Mouse (Mus musculus) liver, adult 2 months (tissue): ENCODE data around the gene Arhgap5. TPM values are rescaled to one million over a fixed set of nuclear protein-coding genes. Genes with fewer than 3 reads are reported as not detected.

Experiments used
- DNase-seq: peaks from one replicate; pipeline ENCODE4 v3.0.0-alpha.2; 2011; ENCODE audit warnings: low read depth, low spot score; ENCODE audit errors: extremely low read depth
- H3K27ac ChIP-seq: fragments of 200-500 bp; replicated peaks from 2 replicates; pipeline ENCODE4 v1.5.1; 2012; ENCODE audit warnings: low read depth, mild to moderate bottlenecking, control low read depth, inconsistent platforms, low read length; ENCODE audit not compliant: insufficient read depth
- H3K27me3 ChIP-seq: fragments of 200-500 bp; 2 replicates; pipeline ENCODE4 v1.6.1; 2012; ENCODE audit warnings: mild to moderate bottlenecking, moderate library complexity, low read length, inconsistent platforms; ENCODE audit not compliant: control insufficient read depth, insufficient read depth
- H3K36me3 ChIP-seq: fragments of 200-500 bp; 2 replicates; pipeline ENCODE4 v1.6.1; 2012; ENCODE audit warnings: low read length, inconsistent platforms; ENCODE audit not compliant: control insufficient read depth, insufficient read depth
- H3K4me1 ChIP-seq: fragments of 200-500 bp; 2 replicates; pipeline ENCODE4 v1.6.1; 2011; ENCODE audit warnings: low read length; ENCODE audit not compliant: control insufficient read depth, insufficient read depth
- H3K4me3 ChIP-seq: fragments of 200-500 bp; 2 replicates; pipeline ENCODE4 v1.5.1; 2011; ENCODE audit warnings: low read depth, mild to moderate bottlenecking, control low read depth, low read length, moderate library complexity; ENCODE audit not compliant: insufficient read depth
- H3K79me2 ChIP-seq: fragments of 200-500 bp; 2 replicates; pipeline ENCODE4 v1.6.1; 2012; ENCODE audit warnings: inconsistent platforms, mild to moderate bottlenecking, low read length, moderate library complexity; ENCODE audit not compliant: control insufficient read depth, insufficient read depth
- H3K9ac ChIP-seq: fragments of 200-500 bp; 2 replicates; pipeline ENCODE4 v1.6.1; 2012; ENCODE audit warnings: low read depth, mild to moderate bottlenecking, control low read depth, inconsistent platforms, low read length
- CTCF ChIP-seq: fragments of 200-500 bp; IDR thresholded peaks from 2 replicates; pipeline ENCODE4 v1.5.1; 2011; ENCODE audit warnings: low read depth, low read length, control low read depth
- POLR2A ChIP-seq: fragments of 200-500 bp; IDR thresholded peaks from 2 replicates; pipeline ENCODE4 v1.6.1; 2011; ENCODE audit warnings: low read length, control low read depth; ENCODE audit not compliant: insufficient read depth; ENCODE audit errors: extremely low read depth
- WGBS: fragments of 180-500 bp; shearing (Covaris S2); methylation state at CpG from one replicate; pipeline ENCODE4 v1.1.7; 2018; 5-methylcytosine and 5-hydroxymethylcytosine counted together
- polyA plus RNA-seq: library from polyadenylated mRNA; depleted of rRNA; stranded (reverse); fragments of >200 nt; gene quantifications from 2 replicates; pipeline ENCODE4 v1.2.3, GENCODE M21; 2012
- total RNA-seq: library from RNA; depleted of rRNA; stranded (reverse); fragments of >200 nt; gene quantifications from 2 replicates; pipeline ENCODE4 v1.2.3, GENCODE M21; 2014

Arhgap5 gene
- total and polyA plus RNA-seq, 2 experiments: 3.5 to 92.7 TPM

GRCm38 (mm10) chr12:52504331-52505181, 784 bp downstream of the Arhgap5 start:
- under 1% methylated on average over 68 of the region's 78 CpGs for WGBS

DNA sequence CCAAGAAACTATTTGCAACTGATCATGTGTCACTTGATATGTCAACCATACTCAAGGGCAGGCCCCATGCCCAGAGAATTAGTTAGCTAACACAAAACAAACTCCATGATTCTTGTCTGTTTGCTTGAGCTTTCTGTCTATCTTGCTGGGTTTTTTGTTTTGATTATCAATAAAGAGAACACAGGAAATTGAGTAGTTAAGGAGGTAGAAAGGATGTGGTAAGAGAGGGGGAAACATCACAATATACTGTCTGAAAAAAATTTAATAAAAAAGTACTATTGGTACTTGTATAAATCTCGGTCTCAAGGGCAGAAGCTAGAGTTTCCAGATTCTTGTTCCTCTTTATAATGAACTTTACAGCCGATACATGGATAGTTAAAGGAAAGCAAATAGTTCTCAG, 20.9 kb downstream of the Arhgap5 start:
- 52% methylated on average over 2 of the region's 2 CpGs for WGBS
- H3K9ac ChIP-seq: no peak overlapping the region
- H3K27me3 ChIP-seq: no peaks in the 10 kb centered on the region
- H3K27ac ChIP-seq: no peak overlapping the region
- TF ChIP-seq CTCF (no peak), POLR2A (no peak)
- peaks cover 5% of the 10 kb centered on the region; the same call in 1 of the 2 replicates for H3K4me1 ChIP-seq
- H3K79me2 ChIP-seq: peaks cover 9% of the 10 kb centered on the region
- DNase-seq: peak; percentile 49
- no peak overlapping the region for H3K4me3 ChIP-seq
- peaks cover 4% of the 10 kb centered on the region for H3K36me3 ChIP-seq

More at GRCm38 (mm10) chr12:52504331-52505181, 784 bp downstream of the Arhgap5 start:
- H3K36me3 ChIP-seq: no peaks in the 10 kb centered on the region; the same call in 1 of the 2 replicates
- peak; percentile 73 for DNase-seq
- peaks cover 11% of the 10 kb centered on the region; the same call in 1 of the 2 replicates for H3K79me2 ChIP-seq
- peak overlapping the region; percentile 81 for H3K27ac ChIP-seq
- H3K9ac ChIP-seq: peak overlapping the region; percentile 99
- TF ChIP-seq CTCF: no peak
- no peaks in the 10 kb centered on the region for H3K27me3 ChIP-seq
- H3K4me1 ChIP-seq: no peaks in the 10 kb centered on the region; the same call in 1 of the 2 replicates
- H3K4me3 ChIP-seq: peak overlapping the region; percentile 95

GRCm38 (mm10) chr12:52525486-52525885, 21.7 kb downstream of the Arhgap5 start:
- Histone ChIP-seq H3K27ac (no peak overlapping the region), H3K27me3 (no peaks in the 10 kb centered on the region), H3K79me2 (peaks cover 9% of the 10 kb centered on the region), H3K9ac (no peak overlapping the region), H3K4me3 (no peak overlapping the region), H3K36me3 (peaks cover 4% of the 10 kb centered on the region; the same call in 1 of the 2 replicates), H3K4me1 (peaks cover 5% of the 10 kb centered on the region; the same call in 1 of the 2 replicates)
- no peak for DNase-seq
- TF ChIP-seq CTCF (no peak), POLR2A (no peak)
- WGBS: 59% methylated on average over 1 of the region's 1 CpGs

DNA sequence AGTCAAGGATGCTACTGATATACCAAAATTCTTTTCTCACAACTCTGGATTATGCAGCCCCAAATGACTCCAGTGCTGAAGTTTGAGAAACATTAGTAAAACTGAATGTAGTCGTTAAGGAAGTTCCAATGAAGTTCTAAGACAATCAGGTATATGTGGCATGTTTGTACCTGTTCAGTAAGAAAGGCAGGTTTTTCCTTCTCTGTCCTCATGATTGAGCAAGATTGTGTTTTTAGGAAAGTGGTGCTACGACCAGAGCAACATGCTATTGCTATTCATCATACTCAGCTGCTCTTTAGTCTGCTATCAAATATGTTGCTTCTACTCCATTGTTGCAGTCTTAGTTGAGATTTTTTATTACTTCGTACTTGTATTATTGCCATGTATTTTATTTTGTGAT, 26.0 kb downstream of the Arhgap5 start:
- no peak overlapping the region for H3K27ac ChIP-seq
- peaks cover under 1% of the 10 kb centered on the region; the same call in 1 of the 2 replicates for H3K4me1 ChIP-seq
- no peak overlapping the region for H3K4me3 ChIP-seq
- peaks cover 3% of the 10 kb centered on the region; the same call in 1 of the 2 replicates for H3K36me3 ChIP-seq
- 86% methylated on average over 3 of the region's 3 CpGs for WGBS
- H3K79me2 ChIP-seq: peaks cover 9% of the 10 kb centered on the region
- no peaks in the 10 kb centered on the region for H3K27me3 ChIP-seq
- H3K9ac ChIP-seq: no peak overlapping the region
- TF ChIP-seq CTCF (no peak), POLR2A (no peak)
- DNase-seq: no peak

- Histone ChIP-seq H3K27ac (no peak overlapping the region), H3K9ac (no peak overlapping the region), H3K27me3 (no peaks in the 10 kb centered on the region), H3K4me3 (no peak overlapping the region), H3K36me3 (peaks cover 6% of the 10 kb centered on the region; the same call in 1 of the 2 replicates), H3K4me1 (peaks cover 2% of the 10 kb centered on the region; the same call in 1 of the 2 replicates), H3K79me2 (peaks cover 5% of the 10 kb centered on the region; the same call in 1 of the 2 replicates)
- WGBS: 86% methylated on average over 4 of the region's 4 CpGs
- no peak for DNase-seq
- TF ChIP-seq POLR2A (no peak), CTCF (no peak)
These were observed 37.5 kb downstream of the Arhgap5 start for GRCm38 (mm10) chr12:52541294-52541693.
